Mouse (Mus musculus): Measurements from ENCODE around the gene Zfp760.
A peak's percentile ranks its signal among the peaks of the same experiment; 100 is the strongest.

GRCm38 (mm10) chr17:21733529-21734031, 26.0 kb downstream of the Zfp760 start:
- peak; percentile 78 for TF ChIP-seq POLR2A (IDR thresholded peaks at IDR 0.05; ENCODE audit: low read depth, low read length)
- TF ChIP-seq CTCF (IDR thresholded peaks at IDR 0.05; ENCODE audit: borderline replicate concordance, insufficient read depth, low read length): no peak

All from embryonic fibroblast, embryonic 13.5 days (primary cell).